ENCODE assay signal across 8 mouse cellular contexts in genomic region chr2:160887284-160887683, GRCm38 (mm10). TPM values are rescaled to one million over a fixed set of nuclear protein-coding genes. Genes with fewer than 3 reads are reported as not detected.
DNase-seq lines count a peak whose midpoint lies in the region; ATAC-seq and TF ChIP-seq lines count a peak whose summit lies in the region.

No protein-coding gene starts in this region.

- intact Hi-C loops in heart, adult 2 months (cut with DNase I) = loop anchor here (1.0 kb wide), 4 partner anchors 126 to 289 kb away; no protein-coding TSS in a partner anchor

- H3K4me3 ChIP-seq in embryonic facial prominence, embryonic 13.5 days = peak overlapping the region; percentile 48
- H3K4me3 ChIP-seq in heart, adult 2 months = peak overlapping the region; percentile 50
- H3K4me3 ChIP-seq in kidney, adult 2 months (ENCODE audit: insufficient read depth, low read depth, low read length) = peak overlapping the region; percentile 67
- H3K4me3 ChIP-seq in limb, embryonic 11.5 days (ENCODE audit: low read depth, low read length) = peak overlapping the region; percentile 40
- H3K4me3 ChIP-seq in midbrain, embryonic 14.5 days (replicated peaks; ENCODE audit: low read depth, low read length) = peak overlapping the region; percentile 40
- peak overlapping the region; percentile 51; the same call in 1 of the 2 replicates for H3K4me3 ChIP-seq in spleen, adult 2 months (ENCODE audit: extremely low read depth, insufficient read depth, insufficient read length)

- peak; percentile 98 for TF ChIP-seq EP300 in heart, adult 2 months (IDR thresholded peaks at IDR 0.05; ENCODE audit: insufficient read depth, low read depth, low read length)

- H3K27ac ChIP-seq in embryonic facial prominence, embryonic 13.5 days = no peak overlapping the region
- no peak overlapping the region for H3K27ac ChIP-seq in heart, adult 2 months
- peak overlapping the region; percentile 81 for H3K27ac ChIP-seq in kidney, adult 2 months (ENCODE audit: insufficient read depth, low read depth, low read length)
- no peak overlapping the region for H3K27ac ChIP-seq in limb, embryonic 11.5 days (replicated peaks; ENCODE audit: low read depth, low read length)
- H3K27ac ChIP-seq in midbrain, embryonic 14.5 days (replicated peaks; ENCODE audit: low read depth, low read length) = no peak overlapping the region
- H3K27ac ChIP-seq in spleen, adult 2 months (ENCODE audit: insufficient read depth, low read length) = no peak overlapping the region

- no peaks in the 10 kb centered on the region for H3K9me3 ChIP-seq in embryonic facial prominence, embryonic 13.5 days
- no peaks in the 10 kb centered on the region for H3K9me3 ChIP-seq in limb, embryonic 11.5 days (ENCODE audit: control insufficient read depth, low read length)
- no peaks in the 10 kb centered on the region for H3K9me3 ChIP-seq in midbrain, embryonic 14.5 days (ENCODE audit: control insufficient read depth, low read length)

- peaks cover 12% of the 10 kb centered on the region for H3K4me1 ChIP-seq in embryonic facial prominence, embryonic 13.5 days
- H3K4me1 ChIP-seq in heart, adult 2 months (ENCODE audit: control insufficient read depth, insufficient read depth, low read length) = peaks cover 20% of the 10 kb centered on the region
- peaks cover 4% of the 10 kb centered on the region; the same call in 1 of the 2 replicates for H3K4me1 ChIP-seq in kidney, adult 2 months (ENCODE audit: control insufficient read depth, insufficient read depth, low read length)
- H3K4me1 ChIP-seq in limb, embryonic 11.5 days (ENCODE audit: control insufficient read depth, insufficient read depth, low read length) = no peaks in the 10 kb centered on the region
- H3K4me1 ChIP-seq in midbrain, embryonic 14.5 days (ENCODE audit: control insufficient read depth, insufficient read depth, low read length) = peaks cover 9% of the 10 kb centered on the region
- no peaks in the 10 kb centered on the region for H3K4me1 ChIP-seq in spleen, adult 2 months (ENCODE audit: control insufficient read depth, insufficient read depth, insufficient read length)

- no peak for TF ChIP-seq POLR2A in heart, adult 2 months (IDR thresholded peaks at IDR 0.05; ENCODE audit: insufficient read depth, low read depth, low read length)
- no peak for TF ChIP-seq POLR2A in kidney, adult 2 months (IDR thresholded peaks at IDR 0.05; ENCODE audit: low read depth, low read length)
- no peak for TF ChIP-seq POLR2A in spleen, adult 2 months (IDR thresholded peaks at IDR 0.05; ENCODE audit: low read depth, low read length)

- H3K4me2 ChIP-seq in embryonic facial prominence, embryonic 13.5 days = peak overlapping the region; percentile 86
- H3K4me2 ChIP-seq in limb, embryonic 11.5 days (ENCODE audit: low read depth, severe bottlenecking) = peak overlapping the region; percentile 94
- peak overlapping the region; percentile 86 for H3K4me2 ChIP-seq in midbrain, embryonic 14.5 days (ENCODE audit: low read length)

- peak overlapping the region; percentile 59 for H3K9ac ChIP-seq in embryonic facial prominence, embryonic 13.5 days
- H3K9ac ChIP-seq in heart, adult 2 months (ENCODE audit: low read depth, low read length) = peak overlapping the region; percentile 23; the same call in 1 of the 2 replicates
- H3K9ac ChIP-seq in limb, embryonic 11.5 days (ENCODE audit: low read length) = no peak overlapping the region
- H3K9ac ChIP-seq in midbrain, embryonic 14.5 days (replicated peaks; ENCODE audit: low read length) = no peak overlapping the region

- H3K27me3 ChIP-seq in embryonic facial prominence, embryonic 13.5 days = peaks cover 5% of the 10 kb centered on the region; the same call in 1 of the 2 replicates
- H3K27me3 ChIP-seq in heart, adult 2 months (ENCODE audit: control insufficient read depth, insufficient read depth, low read length) = no peaks in the 10 kb centered on the region
- H3K27me3 ChIP-seq in kidney, adult 2 months (replicated peaks; ENCODE audit: control insufficient read depth, insufficient read depth, low read length) = no peaks in the 10 kb centered on the region
- H3K27me3 ChIP-seq in limb, embryonic 11.5 days (ENCODE audit: control insufficient read depth, insufficient read depth, low read length) = no peaks in the 10 kb centered on the region
- peaks cover 13% of the 10 kb centered on the region; the same call in 1 of the 2 replicates for H3K27me3 ChIP-seq in midbrain, embryonic 14.5 days (ENCODE audit: control insufficient read depth, insufficient read depth, low read length)
- H3K27me3 ChIP-seq in spleen, adult 2 months (ENCODE audit: control insufficient read depth, insufficient read depth, low read length) = no peaks in the 10 kb centered on the region

- H3K79me2 ChIP-seq in heart, adult 2 months (replicated peaks; ENCODE audit: control insufficient read depth, insufficient read depth, low read length) = no peaks in the 10 kb centered on the region

- ATAC-seq in embryonic facial prominence, embryonic 13.5 days (ENCODE audit: insufficient number of reproducible peaks, insufficient read depth, low FRiP score, low TSS enrichment, low read depth) = peak; percentile 73
- ATAC-seq in limb, embryonic 11.5 days (ENCODE audit: insufficient number of reproducible peaks, low FRiP score, low TSS enrichment, low read depth) = peak; percentile 59; the same call in 1 of the 2 replicates
- peak; percentile 85; the same call in 1 of the 2 replicates for ATAC-seq in midbrain, embryonic 14.5 days (ENCODE audit: low FRiP score, low TSS enrichment)

- DNase-seq in urinary bladder, adult 18-20 months (ENCODE audit: low spot score in 2 of 2) = peak; percentile 68 to 72
- no peak for DNase-seq in urinary bladder, postnatal 10 days (ENCODE audit: low spot score)
- DNase-seq in heart, adult 2 months = peak; percentile 83 to 88
- DNase-seq in kidney, adult 2 months = peak; percentile 93
- DNase-seq in limb, embryonic 11.5 days (ENCODE audit: low spot score) = peak; percentile 89
- peak; percentile 90 for DNase-seq in midbrain, embryonic 14.5 days
- peak; percentile 41 to 69 for DNase-seq in spleen, adult 2 months (ENCODE audit: low read depth in 1 of 2, low spot score in 2 of 2)

- WGBS in embryonic facial prominence, embryonic 13.5 days = 2% methylated on average over 11 of the region's 11 CpGs
- 1% methylated on average over 11 of the region's 11 CpGs for WGBS in heart, adult 2 months
- under 1% methylated on average over 11 of the region's 11 CpGs for WGBS in kidney, adult 2 months
- under 1% methylated on average over 11 of the region's 11 CpGs for WGBS in limb, embryonic 11.5 days
- 3% methylated on average over 11 of the region's 11 CpGs for WGBS in midbrain, embryonic 14.5 days
- 4% methylated on average over 11 of the region's 11 CpGs for WGBS in spleen, adult 2 months

- peak; percentile 94 for TF ChIP-seq CTCF in heart, adult 2 months (IDR thresholded peaks at IDR 0.05)
- peak; percentile 99 for TF ChIP-seq CTCF in kidney, adult 2 months (conservative IDR thresholded peaks at IDR 0.05; ENCODE audit: insufficient read depth, insufficient read length, low read depth, low read length)
- TF ChIP-seq CTCF in spleen, adult 2 months (IDR thresholded peaks at IDR 0.05; ENCODE audit: extremely low read depth, insufficient read depth, insufficient read length, insufficient replicate concordance) = peak; percentile 73; the same call in 1 of the 2 replicates

- H3K36me3 ChIP-seq in embryonic facial prominence, embryonic 13.5 days = no peaks in the 10 kb centered on the region
- H3K36me3 ChIP-seq in heart, adult 2 months (ENCODE audit: control insufficient read depth, insufficient read depth, low read length) = peaks cover 14% of the 10 kb centered on the region
- no peaks in the 10 kb centered on the region for H3K36me3 ChIP-seq in kidney, adult 2 months (ENCODE audit: control insufficient read depth, insufficient read depth, low read length)
- no peaks in the 10 kb centered on the region for H3K36me3 ChIP-seq in limb, embryonic 11.5 days (ENCODE audit: control insufficient read depth, insufficient read depth, low read length)
- no peaks in the 10 kb centered on the region for H3K36me3 ChIP-seq in midbrain, embryonic 14.5 days (ENCODE audit: control insufficient read depth, insufficient read depth, low read length)
- H3K36me3 ChIP-seq in spleen, adult 2 months (ENCODE audit: control insufficient read depth, insufficient read depth, low read length) = no peaks in the 10 kb centered on the region

RNA-seq across cellular contexts. Expression of gene Lpin3, which starts 6.8 kb away (rescaled TPM):
- polyA plus RNA-seq in embryonic facial prominence, embryonic 13.5 days (2015; fragmentation: Nextera tagmentation; extraction: Ambion mirVana) = 2.1 and 2.4 TPM in 2 replicates
- total RNA-seq in heart, adult 2 months (2021) = 1 to 10 TPM; 4.6 to 7.2 TPM
- 4.4 and 5.4 TPM in 2 replicates for polyA plus RNA-seq in heart, adult 2 months (2012; rRNA removed)
- 8.4 and 10.1 TPM in 2 replicates for polyA plus RNA-seq in kidney, adult 2 months (2012; rRNA removed)
- polyA plus RNA-seq in limb, embryonic 11.5 days (2014; fragmentation: Nextera tagmentation; extraction: Ambion mirVana) = 0.99 and 1.2 TPM in 2 replicates
- polyA plus RNA-seq in midbrain, embryonic 14.5 days (2014; fragmentation: Nextera tagmentation; extraction: Ambion mirVana) = 0.14 and 0.34 TPM in 2 replicates
- 3.6 and 4.6 TPM in 2 replicates for polyA plus RNA-seq in spleen, adult 2 months (2012; rRNA removed)

RNA-seq across cellular contexts. Expression of gene Zhx3, which starts 14.5 kb away (rescaled TPM):
- polyA plus RNA-seq in embryonic facial prominence, embryonic 13.5 days (2015; fragmentation: Nextera tagmentation; extraction: Ambion mirVana) = 12.6 and 12.7 TPM in 2 replicates
- total RNA-seq in heart, adult 2 months (2021) = 10 to 100 TPM; 36.7 to 36.8 TPM
- 7.9 and 14.0 TPM in 2 replicates for polyA plus RNA-seq in heart, adult 2 months (2012; rRNA removed)
- 16.9 and 18.7 TPM in 2 replicates for polyA plus RNA-seq in kidney, adult 2 months (2012; rRNA removed)
- polyA plus RNA-seq in limb, embryonic 11.5 days (2014; fragmentation: Nextera tagmentation; extraction: Ambion mirVana) = 8.2 and 10.2 TPM in 2 replicates
- 16.9 and 17.9 TPM in 2 replicates for polyA plus RNA-seq in midbrain, embryonic 14.5 days (2014; fragmentation: Nextera tagmentation; extraction: Ambion mirVana)
- 1.5 and 2.3 TPM in 2 replicates for polyA plus RNA-seq in spleen, adult 2 months (2012; rRNA removed)

RNA-seq across cellular contexts. Expression of gene Emilin3, which starts 24.8 kb away (rescaled TPM):
- 25.0 and 27.0 TPM in 2 replicates for polyA plus RNA-seq in embryonic facial prominence, embryonic 13.5 days (2015; fragmentation: Nextera tagmentation; extraction: Ambion mirVana)
- total RNA-seq in heart, adult 2 months (2021) = 1 to 10 TPM; 1.5 to 2.8 TPM
- 0.04 TPM in 1 of 2 replicates, not detected in the other for polyA plus RNA-seq in heart, adult 2 months (2012; rRNA removed)
- polyA plus RNA-seq in kidney, adult 2 months (2012; rRNA removed) = not detected in 2 replicates
- 3.5 and 3.8 TPM in 2 replicates for polyA plus RNA-seq in limb, embryonic 11.5 days (2014; fragmentation: Nextera tagmentation; extraction: Ambion mirVana)
- polyA plus RNA-seq in midbrain, embryonic 14.5 days (2014; fragmentation: Nextera tagmentation; extraction: Ambion mirVana) = 0.30 and 0.45 TPM in 2 replicates
- polyA plus RNA-seq in spleen, adult 2 months (2012; rRNA removed) = not detected in 2 replicates

Comparison
In these comparisons a context has a peak if more than half of its experiments do, and no peak if none do; other contexts are left out.
1. H3K9ac ChIP-seq: peak in embryonic facial prominence, embryonic 13.5 days (single experiment) and heart, adult 2 months (single experiment); none in limb, embryonic 11.5 days (single experiment) and midbrain, embryonic 14.5 days (single experiment).
2. Peak in every context shown above with its lines, with median percentiles within 50 percentile points of each other: ATAC-seq, H3K4me2 ChIP-seq, H3K4me3 ChIP-seq and CTCF ChIP-seq.